Mouse (Mus musculus): ENCODE data around the gene 1700013G24Rik. TPM values are rescaled to one million over a fixed set of nuclear protein-coding genes. Genes with fewer than 3 reads are reported as not detected.

The 1700013G24Rik gene
- not detected for polyA plus RNA-seq (2017; shearing (Covaris generic))

GRCm38 (mm10) chr4:137453234-137453767, at the start of gene 1700013G24Rik:
1700013G24Rik (plus strand) TSS chr4:137453284.

GRCm38 (mm10) chr4:137409691-137410090, 43.4 kb upstream of the 1700013G24Rik start, which contains the start of gene Cela3a:
Cela3a (minus strand) TSS chr4:137409791.

GRCm38 (mm10) chr4:137430502-137430901, 22.6 kb upstream of the 1700013G24Rik start, which contains the start of gene Cela3b:
Cela3b (minus strand) TSS chr4:137430540.

GRCm38 (mm10) chr4:137468260-137469080, 15.4 kb downstream of the 1700013G24Rik start, which contains the start of gene Hspg2:
Hspg2 (plus strand) TSS chr4:137468769.

Other genes with a start within 250 kb of the 1700013G24Rik start
- gene Wnt4, start 175.8 kb upstream of the 1700013G24Rik start, polyA plus RNA-seq (2017; shearing (Covaris generic)): 0.21 TPM
- gene Cdc42, start 95.6 kb upstream of the 1700013G24Rik start, polyA plus RNA-seq (2017; shearing (Covaris generic)): 845 TPM
- not detected for gene Cela3a, start 43.5 kb upstream of the 1700013G24Rik start, polyA plus RNA-seq (2017; shearing (Covaris generic))
- not detected for gene Cela3b, start 22.7 kb upstream of the 1700013G24Rik start, polyA plus RNA-seq (2017; shearing (Covaris generic))
- not detected for gene Hspg2, start 15.5 kb downstream of the 1700013G24Rik start, polyA plus RNA-seq (2017; shearing (Covaris generic))
- not detected for gene Ldlrad2, start 121.3 kb downstream of the 1700013G24Rik start, polyA plus RNA-seq (2017; shearing (Covaris generic))
- gene Usp48, start 140.5 kb downstream of the 1700013G24Rik start, polyA plus RNA-seq (2017; shearing (Covaris generic)): 51.7 TPM
- gene Rap1gap, start 211.4 kb downstream of the 1700013G24Rik start, polyA plus RNA-seq (2017; shearing (Covaris generic)): 2.2 TPM